ENCODE assay signal across 15 mouse cellular contexts in genomic region chr6:119021226-119021625, GRCm38 (mm10).
"Had no signal": no experiment of that assay in that cellular context is flagged by ENCODE, and none has a peak within 500 bp of the region (broad histone marks: within the 10 kb centered on the region; RNA-seq: fewer than 3 reads in every experiment).

No protein-coding gene starts in this region.

- H3K9me3 ChIP-seq: limb, embryonic 15.5 days; liver, embryonic 12.5 days; megakaryocyte, embryonic 14.5 days; midbrain, embryonic 15.5 days; neural tube, embryonic 13.5 days had no signal

- H3K4me1 ChIP-seq: megakaryocyte, embryonic 14.5 days; midbrain, embryonic 15.5 days had no signal

- H3K4me2 ChIP-seq: limb, embryonic 15.5 days; liver, embryonic 12.5 days; lung, embryonic 14.5 days; midbrain, embryonic 11.5 days; midbrain, embryonic 15.5 days; neural tube, embryonic 13.5 days had no signal

- DNase-seq: kidney, postnatal 14 days; lung, embryonic 14.5 days; lung, postnatal 14 days; retina, postnatal 1 day; right cerebral cortex, postnatal 4 days; thymus, adult 2 months; thymus, postnatal 25 days had no signal

- ATAC-seq: liver, embryonic 12.5 days; midbrain, embryonic 15.5 days had no signal

- H3K36me3 ChIP-seq: limb, embryonic 15.5 days; liver, embryonic 12.5 days; midbrain, embryonic 15.5 days; neural tube, embryonic 13.5 days had no signal

- H3K4me3 ChIP-seq: left cerebral cortex, adult 2 months; limb, embryonic 15.5 days; liver, embryonic 12.5 days; megakaryocyte, embryonic 14.5 days; midbrain, embryonic 15.5 days; neural tube, embryonic 13.5 days had no signal

- H3K27ac ChIP-seq: left cerebral cortex, adult 2 months; limb, embryonic 15.5 days; liver, embryonic 12.5 days; macrophage; midbrain, embryonic 15.5 days; neural tube, embryonic 13.5 days had no signal

- H3K27me3 ChIP-seq: limb, embryonic 15.5 days; liver, embryonic 12.5 days; midbrain, embryonic 15.5 days; neural tube, embryonic 13.5 days had no signal

- H3K9ac ChIP-seq: limb, embryonic 15.5 days; liver, embryonic 12.5 days; lung, embryonic 14.5 days; midbrain, embryonic 15.5 days; neural tube, embryonic 13.5 days had no signal
